In the genomic region with DNA sequence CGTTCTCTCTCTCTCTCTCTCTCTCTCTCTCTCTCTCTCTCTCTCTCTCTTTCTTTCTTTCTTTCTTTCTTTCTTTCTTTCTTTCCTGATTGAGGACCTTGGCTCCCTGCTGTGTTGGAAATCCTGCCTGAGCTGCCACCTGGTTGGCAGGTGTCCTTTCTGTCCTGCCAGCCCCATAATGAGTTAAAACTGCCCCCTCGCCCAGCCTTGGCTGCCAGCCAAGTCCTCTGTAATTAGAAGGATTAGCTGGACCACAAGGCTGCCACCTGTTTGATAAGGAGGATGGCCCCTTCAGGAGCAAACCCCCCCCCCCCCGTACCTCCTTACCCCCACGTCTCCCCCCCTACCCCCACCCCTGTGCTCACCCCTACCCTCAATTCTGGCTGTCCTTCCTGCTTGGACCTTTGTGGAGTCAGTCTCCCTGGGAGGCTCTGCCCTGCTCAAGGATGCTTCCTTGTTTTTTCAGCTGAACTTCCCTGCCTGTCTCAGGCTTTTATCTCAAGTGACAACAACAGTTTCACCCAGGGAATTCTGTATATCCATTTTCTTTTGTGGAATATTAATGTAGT, we compare ENCODE assay signal across 14 mouse cellular contexts.
DNase-seq lines count a peak whose midpoint lies in the region; ATAC-seq and TF ChIP-seq lines count a peak whose summit lies in the region.
"Had no signal": no experiment of that assay in that cellular context is flagged by ENCODE, and none has a peak within 500 bp of the region (broad histone marks: within the 10 kb centered on the region; RNA-seq: fewer than 3 reads in every experiment).

No protein-coding gene starts in this region.

- H3K27ac ChIP-seq in lung, embryonic 14.5 days (ENCODE audit: low read depth), result no peak overlapping the region
- H3K27ac ChIP-seq in intestine, embryonic 16.5 days (ENCODE audit: low read length), result no peak overlapping the region
- no peak overlapping the region for H3K27ac ChIP-seq in thymus, adult 2 months (ENCODE audit: control insufficient read depth, insufficient read depth, low read length)
- H3K27ac ChIP-seq: liver, embryonic 14.5 days had no signal

- H3K4me1 ChIP-seq in lung, embryonic 14.5 days (ENCODE audit: insufficient read depth), result no peaks in the 10 kb centered on the region
- H3K4me1 ChIP-seq in intestine, embryonic 16.5 days (ENCODE audit: control insufficient read depth, insufficient read depth, low read length), result peaks cover 5% of the 10 kb centered on the region
- H3K4me1 ChIP-seq in thymus, adult 2 months (replicated peaks; ENCODE audit: control insufficient read depth, insufficient read depth, low read length), result 0 out of 2 replicates have a peak, but pooled peaks cover 2% of the 10 kb centered on the region

- DNase-seq in cerebellum, adult 11 months, result peak; percentile 85
- peak; percentile 31 for DNase-seq in lung, embryonic 14.5 days
- DNase-seq in lung, adult 18-20 months, result no peak
- peak; percentile 92 for DNase-seq in cerebellum, adult 9-11 months
- DNase-seq in thymus, adult 2 months, result no peak
- no peak for DNase-seq in lung, postnatal 14 days
- DNase-seq: heart, postnatal 14 days; layer of hippocampus, postnatal 36 days; lung, postnatal 4 days; thymus, postnatal 14 days had no signal

- no peaks in the 10 kb centered on the region for H3K36me3 ChIP-seq in lung, embryonic 14.5 days (ENCODE audit: insufficient read depth)
- H3K36me3 ChIP-seq in intestine, embryonic 16.5 days (ENCODE audit: control insufficient read depth, insufficient read depth, low read length), result no peaks in the 10 kb centered on the region
- H3K36me3 ChIP-seq in thymus, adult 2 months (ENCODE audit: control insufficient read depth, insufficient read depth, low read length), result no peaks in the 10 kb centered on the region

- H3K4me2 ChIP-seq in lung, embryonic 14.5 days, result no peak overlapping the region
- no peak overlapping the region for H3K4me2 ChIP-seq in intestine, embryonic 16.5 days (ENCODE audit: low read depth, low read length)

- no peak for TF ChIP-seq CTCF in lung, embryonic 14.5 days (IDR thresholded peaks at IDR 0.05; ENCODE audit: low read depth)
- no peak for TF ChIP-seq CTCF in thymus, adult 2 months (IDR thresholded peaks at IDR 0.05; ENCODE audit: borderline replicate concordance, control insufficient read depth, extremely low read depth, insufficient read depth, low read length, poor library complexity)

- no peak overlapping the region for H3K4me3 ChIP-seq in lung, embryonic 14.5 days (ENCODE audit: low read depth, low read length)
- no peak overlapping the region for H3K4me3 ChIP-seq in intestine, embryonic 16.5 days (ENCODE audit: low read length)
- no peak overlapping the region for H3K4me3 ChIP-seq in thymus, adult 2 months (ENCODE audit: control insufficient read depth, insufficient read depth, low read length)

- no peak for ATAC-seq in cerebellum, adult (ENCODE audit: insufficient number of reproducible peaks, low FRiP score, low TSS enrichment)
- no peak for ATAC-seq in lung, embryonic 14.5 days (ENCODE audit: insufficient read depth)
- peak; percentile 66 for ATAC-seq in intestine, embryonic 16.5 days

- no peak for TF ChIP-seq POLR2A in thymus, adult 2 months (IDR thresholded peaks at IDR 0.05; ENCODE audit: control insufficient read depth, extremely low read depth, insufficient read depth, low read length, poor library complexity)

- H3K9ac ChIP-seq in lung, embryonic 14.5 days, result no peak overlapping the region
- H3K9ac ChIP-seq in intestine, embryonic 16.5 days (ENCODE audit: low read depth, low read length), result no peak overlapping the region
- H3K9ac ChIP-seq: liver, embryonic 14.5 days had no signal

- H3K9me3 ChIP-seq in lung, embryonic 14.5 days (ENCODE audit: low read depth, low read length), result no peaks in the 10 kb centered on the region
- no peaks in the 10 kb centered on the region for H3K9me3 ChIP-seq in intestine, embryonic 16.5 days (ENCODE audit: control insufficient read depth, low read length)

- 0 out of 2 replicates have a peak, but pooled peaks cover 4% of the 10 kb centered on the region for H3K27me3 ChIP-seq in lung, embryonic 14.5 days (ENCODE audit: insufficient read depth, low read length)
- H3K27me3 ChIP-seq in intestine, embryonic 16.5 days (replicated peaks; ENCODE audit: control insufficient read depth, insufficient read depth, low read length), result no peaks in the 10 kb centered on the region
- H3K27me3 ChIP-seq in thymus, adult 2 months (ENCODE audit: control insufficient read depth, insufficient read depth, low read length), result no peaks in the 10 kb centered on the region
- H3K27me3 ChIP-seq: CH12.LX had no signal

- 12% methylated on average over 4 of the region's 4 CpGs for WGBS in lung, embryonic 14.5 days
- WGBS in intestine, embryonic 16.5 days, result 23% methylated on average over 4 of the region's 4 CpGs
- 31% methylated on average over 4 of the region's 4 CpGs for WGBS in thymus, adult 2 months

Comparison
In these comparisons a context has a peak if more than half of its experiments do, and no peak if none do; other contexts are left out.
1. DNase-seq: peak in cerebellum, adult 11 months (single experiment), lung, embryonic 14.5 days (single experiment) and cerebellum, adult 9-11 months (single experiment); none in lung, adult 18-20 months (0 of 2), thymus, adult 2 months (single experiment) and lung, postnatal 14 days (single experiment).